Mouse (Mus musculus) 3T3-L1 (cell line): Measurements from ENCODE around the gene Arih1.
"Not testable (repeated sequence)": the region's sequence is repeated elsewhere in the genome, so short reads cannot be mapped to it uniquely, and the experiment has no call there.

Experiments used
- DNase-seq: peaks from one replicate; pipeline ENCODE4 v3.0.0-alpha.2; 2015; ENCODE audit warnings: low read depth, low spot score

Gene Arih1

GRCm38 (mm10) chr9:59458997-59459510, 27.4 kb downstream of the Arih1 start:
- DNase-seq = peak; percentile 38

- DNase-seq = no peak
Observed at GRCm38 (mm10) chr9:59458416-59458815, 28.0 kb downstream of the Arih1 start.

GRCm38 (mm10) chr9:59457671-59458070, 28.7 kb downstream of the Arih1 start:
- no peak for DNase-seq

- peak; percentile 76 for DNase-seq
Observed at GRCm38 (mm10) chr9:59455404-59456068, 30.9 kb downstream of the Arih1 start.

GRCm38 (mm10) chr9:59433729-59434128, 52.7 kb downstream of the Arih1 start:
- DNase-seq = no peak

GRCm38 (mm10) chr9:59431626-59432025, 54.8 kb downstream of the Arih1 start:
- no peak for DNase-seq

- DNase-seq = no peak
Observed at GRCm38 (mm10) chr9:59420487-59420886, 65.9 kb downstream of the Arih1 start.

- no peak for DNase-seq
Observed at GRCm38 (mm10) chr9:59407271-59407670, 79.1 kb downstream of the Arih1 start.

- DNase-seq = no peak
Observed at GRCm38 (mm10) chr9:59389086-59389485, 97.3 kb downstream of the Arih1 start.

- DNase-seq = no peak
Observed at GRCm38 (mm10) chr9:59388311-59388710, 98.1 kb downstream of the Arih1 start.

- no peak for DNase-seq
Observed at GRCm38 (mm10) chr9:59387461-59387860, 99.0 kb downstream of the Arih1 start.

- DNase-seq = no peak
Observed at GRCm38 (mm10) chr9:59375626-59376025, 110.8 kb downstream of the Arih1 start.

GRCm38 (mm10) chr9:59369646-59370045, 116.8 kb downstream of the Arih1 start:
- no peak for DNase-seq

GRCm38 (mm10) chr9:59369220-59369619, 117.2 kb downstream of the Arih1 start:
- DNase-seq = peak; percentile 73

- DNase-seq = not testable (repeated sequence)
Observed at GRCm38 (mm10) chr9:59360487-59360886, 125.9 kb downstream of the Arih1 start.

- DNase-seq = not testable (repeated sequence)
Observed at GRCm38 (mm10) chr9:59358041-59358440, 128.4 kb downstream of the Arih1 start.

GRCm38 (mm10) chr9:59353253-59353639, 133.2 kb downstream of the Arih1 start, which contains the start of gene Bbs4:
Bbs4 (minus strand) TSS chr9:59353508.
- peak; percentile 90 for DNase-seq

- DNase-seq = peak; percentile 31
Observed at GRCm38 (mm10) chr9:59352586-59353252, 133.7 kb downstream of the Arih1 start.

GRCm38 (mm10) chr9:59346176-59346575, 140.2 kb downstream of the Arih1 start:
- DNase-seq = no peak

GRCm38 (mm10) chr9:59340002-59340401, 146.4 kb downstream of the Arih1 start:
- DNase-seq = peak; percentile 67

- no peak for DNase-seq
Observed at GRCm38 (mm10) chr9:59339107-59339506, 147.3 kb downstream of the Arih1 start.

GRCm38 (mm10) chr9:59338411-59338810, 148.0 kb downstream of the Arih1 start:
- DNase-seq = no peak
